Mouse (Mus musculus): ENCODE measurements at regions not wholly inside any gene's neighbourhood (a gene's known extent, or its start where the extent isn't known, plus 50 kb on each side); places are given as distances from the start of the nearest gene placed in this dataset.
"Not testable (repeated sequence)": the region's sequence is repeated elsewhere in the genome, so short reads cannot be mapped to it uniquely, and the experiment has no call there.

DNA sequence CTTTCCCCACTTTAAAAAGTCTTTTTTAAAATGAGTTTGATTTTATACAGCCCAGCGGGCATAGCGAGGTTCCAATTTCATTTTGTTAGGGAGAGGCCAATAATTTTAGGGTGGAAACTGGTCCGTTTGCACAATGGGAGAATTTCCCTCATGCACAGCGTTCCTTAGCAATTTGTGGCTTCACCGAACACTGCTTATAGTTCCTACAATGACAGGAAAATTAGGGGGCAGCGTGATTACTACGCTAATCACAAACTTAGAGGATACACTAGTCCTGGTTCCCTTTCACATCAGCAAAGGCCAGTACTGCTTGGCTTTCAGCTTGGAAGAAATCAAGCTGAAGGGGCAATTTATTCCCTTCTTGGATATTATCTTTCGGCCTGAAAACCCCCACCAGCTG is 745.1 kb upstream of the Gm19410 start:
- in situ Hi-C loops (cut with MboI; ENCODE audit: low sequenced_read_pairs) = loop anchor here (25.0 kb wide), 1 partner anchor 558 kb away; no protein-coding TSS in a partner anchor

DNA sequence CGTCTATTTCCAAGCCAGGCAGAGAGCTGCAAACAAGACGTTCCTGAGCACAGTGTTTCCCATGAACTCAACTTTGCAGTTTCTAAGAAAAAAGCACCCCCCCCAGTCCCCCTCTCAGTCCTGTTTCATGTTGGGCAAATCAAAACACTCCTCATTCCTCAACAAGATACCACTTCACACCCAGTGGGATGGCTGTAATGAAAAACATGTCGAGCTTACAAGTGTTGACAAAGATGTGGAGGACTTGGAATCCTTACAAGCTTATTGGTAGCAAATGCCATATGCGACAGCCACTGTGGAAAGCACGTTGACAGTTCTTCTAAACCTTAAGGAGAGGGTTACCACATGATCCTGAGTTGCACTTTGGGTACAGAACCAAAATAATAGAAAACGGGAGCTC is 742.9 kb upstream of the Gm19410 start:
- in situ Hi-C loops (cut with MboI; ENCODE audit: low sequenced_read_pairs) = loop anchor here (25.0 kb wide), 1 partner anchor 560 kb away; no protein-coding TSS in a partner anchor

DNA sequence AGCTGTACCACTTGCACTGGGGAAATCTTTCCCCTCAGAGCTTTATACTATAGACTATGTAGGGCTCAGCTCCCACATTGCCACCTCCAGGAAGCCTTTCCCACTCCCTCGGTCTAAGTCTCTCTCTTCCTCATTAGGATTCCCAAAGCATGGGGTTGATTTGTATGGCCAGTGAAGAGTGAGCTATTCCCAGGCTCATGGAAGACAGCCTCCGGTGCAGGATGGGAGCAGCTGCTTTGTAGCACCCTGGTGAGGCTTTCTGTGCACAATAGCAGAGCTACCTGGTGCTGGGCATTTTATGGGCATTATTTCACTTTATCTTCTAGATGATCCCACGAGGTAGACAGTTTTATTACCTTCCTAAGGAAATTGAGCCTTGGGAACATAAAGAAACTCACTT is 717.8 kb upstream of the Gm19410 start:
- in situ Hi-C loops (cut with MboI; ENCODE audit: low sequenced_read_pairs) = no loop called here

DNA sequence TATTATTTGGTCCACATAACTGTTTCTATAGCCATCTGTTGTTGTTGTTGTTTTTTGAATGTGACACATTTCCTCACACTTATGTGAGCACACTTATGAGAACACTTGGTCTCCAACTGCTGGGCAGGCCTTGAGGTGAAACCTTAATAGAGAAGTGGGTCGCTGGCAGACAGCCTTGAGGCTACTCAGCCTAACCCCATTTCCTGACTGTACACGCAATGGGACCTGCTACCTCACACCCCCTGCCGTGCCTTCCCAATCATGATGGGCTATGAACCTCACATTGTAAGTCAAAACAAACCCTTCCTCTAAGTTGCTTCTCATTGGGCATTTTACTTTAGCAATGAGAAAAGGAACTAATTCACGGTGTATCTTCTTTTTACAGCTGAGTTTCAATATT is 712.1 kb upstream of the Gm19410 start:
- in situ Hi-C loops (cut with MboI; ENCODE audit: low sequenced_read_pairs) = no loop called here

DNA sequence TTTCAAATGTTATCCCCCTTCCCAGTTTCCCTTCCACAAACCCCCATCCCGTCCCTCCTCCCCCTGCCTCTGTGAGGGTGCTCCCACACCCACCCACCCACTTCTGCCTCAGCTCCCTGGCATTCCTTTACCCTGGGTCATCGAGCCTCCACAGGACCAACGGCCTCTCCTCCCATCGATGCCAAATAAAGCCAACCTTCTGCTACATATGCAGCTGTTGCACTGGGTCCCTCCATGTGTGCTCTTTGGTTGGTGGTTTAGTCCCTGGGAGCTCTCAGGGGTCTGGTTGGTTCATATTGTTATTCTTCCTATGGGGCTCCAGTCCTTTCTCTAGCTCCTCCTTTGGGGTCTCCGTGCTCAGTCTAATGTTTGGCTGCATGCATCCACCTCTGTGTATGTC is 704.5 kb upstream of the Gm19410 start:
- in situ Hi-C loops (cut with MboI; ENCODE audit: low sequenced_read_pairs) = no loop called here

DNA sequence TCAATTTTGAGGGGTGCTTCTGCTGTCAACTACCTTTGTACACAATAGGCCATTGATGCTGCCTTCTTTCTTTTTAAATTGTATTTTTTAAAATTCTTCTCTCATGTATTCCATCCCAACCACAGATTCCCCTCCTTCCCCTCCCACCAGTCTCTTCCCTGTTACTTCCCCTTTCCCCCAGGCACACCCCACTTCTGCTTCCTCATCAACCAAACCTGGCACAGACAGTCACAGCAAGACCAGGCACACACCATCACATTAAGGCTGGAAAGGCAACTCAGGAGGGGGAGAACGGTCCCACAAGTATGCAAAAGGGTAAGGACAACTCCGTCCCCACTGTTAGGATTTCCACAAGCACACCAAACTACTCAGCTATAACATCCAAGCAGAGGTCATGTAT is 697.4 kb upstream of the Gm19410 start:
- in situ Hi-C loops (cut with MboI; ENCODE audit: low sequenced_read_pairs) = no loop called here

GRCm38 (mm10) chr8:35070246-35070989 is 695.2 kb upstream of the Gm19410 start:
- in situ Hi-C loops (cut with MboI; ENCODE audit: low sequenced_read_pairs) = no loop called here

DNA sequence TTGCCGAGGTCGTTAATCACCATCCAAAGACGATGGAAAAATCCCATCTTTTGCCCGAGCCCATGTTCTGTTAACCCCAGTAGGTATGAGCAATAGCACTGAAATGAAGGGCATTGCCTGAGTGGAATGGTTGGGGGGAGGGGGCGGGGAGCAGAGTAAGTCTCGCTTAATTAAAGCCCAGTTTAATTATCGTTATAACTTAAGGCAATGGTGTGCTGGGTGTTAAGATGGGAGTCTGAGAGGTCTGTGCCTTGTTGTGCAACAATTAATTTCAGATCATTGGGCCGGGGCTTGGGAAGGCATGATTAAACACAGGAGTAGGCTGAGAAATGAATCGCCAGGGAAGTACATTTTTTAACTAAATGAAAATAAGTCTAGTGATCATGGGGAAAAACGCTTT is 689.6 kb upstream of the Gm19410 start:
- in situ Hi-C loops (cut with MboI; ENCODE audit: low sequenced_read_pairs) = no loop called here

DNA sequence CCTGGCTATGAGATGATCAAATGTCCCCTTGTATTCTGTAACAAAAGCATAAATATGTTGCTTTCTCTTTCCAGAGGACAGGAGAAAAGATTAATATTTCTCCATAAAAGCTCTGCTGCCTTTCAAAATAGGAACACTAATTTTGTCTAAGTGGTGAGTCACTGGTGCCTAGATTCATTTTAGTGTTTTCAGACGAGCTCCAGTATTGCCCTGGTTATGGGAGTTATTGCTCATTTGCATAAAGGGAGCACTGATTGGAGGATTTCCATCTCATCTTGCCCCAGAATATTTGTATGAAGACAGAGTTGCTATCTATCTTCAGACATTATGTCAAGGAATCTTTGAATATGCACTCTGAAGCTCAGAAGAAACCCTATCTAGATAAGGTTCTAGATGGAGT is 682.4 kb upstream of the Gm19410 start:
- in situ Hi-C loops (cut with MboI; ENCODE audit: low sequenced_read_pairs) = no loop called here

GRCm38 (mm10) chr8:35087070-35087469 is 678.5 kb upstream of the Gm19410 start:
- in situ Hi-C loops (cut with MboI; ENCODE audit: low sequenced_read_pairs) = no loop called here

DNA sequence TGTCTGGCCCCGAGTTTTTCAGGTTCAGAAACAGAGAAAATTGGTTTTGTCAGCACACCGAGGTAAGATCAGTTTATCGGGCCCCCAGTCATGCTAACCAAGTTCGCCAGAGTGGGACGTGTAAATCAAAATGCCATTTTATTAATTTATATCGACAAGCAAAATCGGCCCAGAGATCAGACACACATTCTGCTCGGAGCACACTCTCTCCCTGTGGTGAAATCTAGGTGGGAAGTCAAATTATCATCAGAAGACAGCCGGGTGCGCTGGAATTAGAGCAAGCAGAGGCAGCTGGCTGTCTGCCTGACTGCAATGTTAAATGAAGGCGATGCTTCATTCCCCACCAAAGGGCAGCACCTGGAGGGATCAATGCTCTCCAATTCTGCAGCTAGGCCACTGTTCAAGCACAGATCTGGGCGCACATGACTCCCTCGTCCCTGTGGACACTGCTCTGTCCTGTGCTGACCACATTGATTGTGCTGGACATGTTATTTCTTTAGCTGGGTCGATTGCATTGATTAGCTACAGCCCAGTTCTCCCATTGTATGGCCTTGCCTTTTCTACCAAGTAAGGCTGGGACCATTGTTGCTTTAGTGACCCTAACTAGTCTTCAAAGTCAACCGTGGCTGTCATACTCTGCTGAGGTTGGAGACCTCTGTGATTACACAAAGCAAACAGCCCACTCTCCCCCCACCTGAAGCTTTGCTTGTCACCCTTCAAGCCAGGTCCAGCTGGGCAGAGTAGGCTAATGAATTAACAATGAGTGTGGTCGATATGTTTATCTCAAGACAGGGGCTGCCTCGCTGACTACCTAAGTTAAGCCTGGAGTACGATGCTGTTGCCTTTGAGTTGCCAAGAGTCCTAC is 677.0 kb upstream of the Gm19410 start:
- in situ Hi-C loops (cut with MboI; ENCODE audit: low sequenced_read_pairs) = no loop called here

DNA sequence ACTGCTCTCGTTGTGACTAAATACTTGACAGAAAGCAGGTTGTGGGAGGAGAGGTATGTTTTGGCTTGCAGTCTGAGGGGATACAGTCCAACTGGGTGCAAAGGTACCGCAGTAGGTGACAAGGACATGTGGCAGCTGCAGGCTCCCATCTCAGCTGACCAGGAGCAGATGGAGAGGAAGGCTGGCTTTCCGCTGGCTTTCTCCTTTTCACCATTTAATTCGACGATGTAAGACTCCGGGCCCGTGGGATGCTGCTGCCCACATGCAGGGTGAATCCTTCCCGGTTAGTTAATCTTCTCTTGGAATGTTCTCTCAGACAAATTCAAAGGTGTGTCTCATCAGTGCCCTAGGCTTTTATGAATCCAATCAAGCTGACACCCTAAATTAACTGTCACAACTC is 676.1 kb upstream of the Gm19410 start:
- in situ Hi-C loops (cut with MboI; ENCODE audit: low sequenced_read_pairs) = no loop called here

- in situ Hi-C loops (cut with MboI; ENCODE audit: low sequenced_read_pairs) = no loop called here
These were observed 663.9 kb upstream of the Gm19410 start for GRCm38 (mm10) chr8:35101701-35102100.

DNA sequence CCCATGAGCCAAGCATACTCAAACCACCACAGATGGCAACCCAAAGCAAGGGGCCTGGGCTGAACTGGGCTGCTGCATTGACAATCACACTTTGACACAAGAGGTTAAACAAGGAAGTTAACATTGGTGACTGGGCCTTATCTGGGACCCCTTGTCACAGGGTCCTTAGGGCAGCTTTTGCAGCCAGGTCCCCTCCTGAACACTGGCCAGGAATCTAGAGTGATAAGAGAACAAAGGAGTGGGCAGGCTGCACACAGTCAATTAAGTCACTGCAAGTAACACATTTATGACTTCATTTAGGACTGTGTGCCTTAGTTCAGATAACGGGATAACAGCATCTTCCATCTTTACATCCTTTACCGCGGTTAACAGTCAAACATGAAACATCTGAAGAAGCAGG is 663.5 kb upstream of the Gm19410 start:
- in situ Hi-C loops (cut with MboI; ENCODE audit: low sequenced_read_pairs) = not testable (repeated sequence)

DNA sequence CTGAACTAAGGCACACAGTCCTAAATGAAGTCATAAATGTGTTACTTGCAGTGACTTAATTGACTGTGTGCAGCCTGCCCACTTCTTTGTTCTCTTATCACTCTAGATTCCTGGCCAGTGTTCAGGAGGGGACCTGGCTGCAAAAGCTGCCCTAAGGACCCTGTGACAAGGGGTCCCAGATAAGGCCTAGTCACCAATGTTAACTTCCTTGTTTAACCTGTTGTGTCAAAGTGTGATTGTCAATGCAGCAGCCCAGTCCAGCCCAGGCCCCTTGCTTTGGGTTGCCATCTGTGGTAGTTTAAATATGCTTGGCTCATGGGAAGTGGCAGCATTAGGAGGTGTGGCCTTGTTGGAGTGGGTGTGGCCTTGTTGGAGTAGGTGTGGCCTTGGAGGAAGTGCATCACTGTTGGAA is 661.1 kb upstream of the Gm19410 start:
- in situ Hi-C loops (cut with MboI; ENCODE audit: low sequenced_read_pairs) = not testable (repeated sequence)

- in situ Hi-C loops (cut with MboI; ENCODE audit: low sequenced_read_pairs) = no loop called here
These were observed 655.9 kb upstream of the Gm19410 start for GRCm38 (mm10) chr8:35109506-35110217.

GRCm38 (mm10) chr8:35110286-35110685 is 655.3 kb upstream of the Gm19410 start:
- in situ Hi-C loops (cut with MboI; ENCODE audit: low sequenced_read_pairs) = no loop called here

DNA sequence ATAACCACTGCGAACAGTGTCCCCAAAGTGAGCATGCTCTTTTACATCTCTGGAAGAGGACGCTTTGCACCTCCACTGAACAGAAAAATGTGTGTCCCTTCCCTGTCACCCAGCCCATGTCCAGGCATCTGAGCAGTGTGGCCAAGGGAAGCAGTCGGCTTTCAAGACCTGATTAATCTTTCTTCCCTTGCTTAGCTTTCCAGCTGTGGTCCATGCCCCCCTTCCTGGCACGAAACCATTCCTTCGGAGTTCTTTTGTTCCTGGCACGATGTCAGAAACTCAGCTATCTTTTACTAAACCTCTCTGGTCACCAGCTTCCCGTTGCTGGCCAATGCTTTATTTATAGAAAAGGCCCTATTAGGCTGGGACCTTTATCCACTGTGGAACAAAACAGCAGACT is 654.5 kb upstream of the Gm19410 start:
- in situ Hi-C loops (cut with MboI; ENCODE audit: low sequenced_read_pairs) = no loop called here

DNA sequence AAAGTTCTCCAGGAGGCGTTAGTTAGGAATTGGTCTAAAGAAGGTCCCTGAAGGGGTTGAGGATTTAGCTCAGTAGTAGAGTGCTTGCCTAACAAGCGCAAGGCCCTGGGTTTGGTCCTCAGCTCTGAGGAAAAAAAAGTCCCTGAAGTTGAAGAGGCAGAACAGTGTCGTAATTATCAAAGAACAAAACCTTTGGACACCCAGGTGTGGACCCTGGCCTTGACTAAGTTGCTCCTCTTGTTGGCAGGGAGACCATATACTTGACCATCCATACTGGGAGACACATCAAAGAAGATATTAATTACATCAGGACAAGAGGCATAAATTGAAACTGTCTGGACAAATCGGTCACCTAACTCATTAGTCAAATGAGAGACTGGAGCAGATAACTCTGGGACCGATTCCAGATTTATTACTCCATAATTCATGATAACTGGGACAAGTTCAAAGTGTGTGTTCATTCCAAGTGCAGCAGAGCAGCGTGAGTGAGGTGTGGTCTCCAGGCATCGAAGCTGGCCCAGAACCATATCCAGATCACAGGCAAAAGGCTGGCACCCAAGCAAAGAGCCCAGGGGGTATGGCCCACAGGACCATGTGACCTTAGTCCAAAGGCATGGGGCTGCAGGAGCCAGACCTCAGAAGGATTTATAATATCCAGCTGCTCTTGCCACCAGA is 652.9 kb upstream of the Gm19410 start:
- in situ Hi-C loops (cut with MboI; ENCODE audit: low sequenced_read_pairs) = no loop called here

DNA sequence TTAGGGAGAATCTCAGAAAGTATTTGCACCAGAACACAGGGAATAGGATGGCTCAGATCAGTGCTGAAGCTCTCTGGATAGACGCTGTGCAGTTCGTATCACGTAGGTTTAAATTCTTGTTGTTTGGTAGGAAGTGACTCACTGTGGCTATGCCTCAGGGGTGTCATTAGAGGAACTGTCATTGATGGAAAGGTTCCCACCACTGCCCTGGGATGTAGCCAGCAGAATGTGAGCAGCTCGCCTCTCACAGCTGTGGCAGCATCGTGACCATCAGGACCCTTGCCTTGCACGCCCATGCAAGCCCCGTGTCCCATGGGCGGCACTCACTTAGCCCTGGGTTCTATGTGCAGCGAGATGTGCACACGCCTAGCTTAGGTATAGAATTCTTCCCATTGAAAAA is 651.6 kb upstream of the Gm19410 start:
- in situ Hi-C loops (cut with MboI; ENCODE audit: low sequenced_read_pairs) = no loop called here

- in situ Hi-C loops (cut with MboI; ENCODE audit: low sequenced_read_pairs) = no loop called here
These were observed 645.0 kb upstream of the Gm19410 start for GRCm38 (mm10) chr8:35120612-35121011.

Data from CH12F3 (cell line).